Mouse (Mus musculus) heart, postnatal 0 days (tissue): ENCODE measurements at regions not wholly inside any gene's neighbourhood (a gene's known extent, or its start where the extent isn't known, plus 50 kb on each side); places are given as distances from the start of the nearest gene placed in this dataset.

Experiments
- ATAC-seq: fragments of 200-750 bp; cut with Nextera tagmentation; 2 replicates; pipeline ENCODE4 v1.8.0; 2017; ENCODE audit warnings: low read depth, moderate number of reproducible peaks, moderate library complexity; ENCODE audit not compliant: insufficient read depth
- DNase-seq: peaks from one replicate; pipeline ENCODE4 v3.0.0-alpha.2; 2016; ENCODE audit warnings: low spot score
- H3K27ac ChIP-seq: fragments of 300-500 bp; sonication (generic); 2 replicates; pipeline ENCODE4 v1.5.1; 2014; ENCODE audit warnings: low read depth, mild to moderate bottlenecking
- H3K27me3 ChIP-seq: fragments of 300-500 bp; sonication (generic); 2 replicates; pipeline ENCODE4 v1.6.1; 2014; ENCODE audit warnings: low read length, mixed read lengths; ENCODE audit not compliant: control insufficient read depth, insufficient read depth
- H3K36me3 ChIP-seq: fragments of 300-500 bp; sonication (generic); replicated peaks from 2 replicates; pipeline ENCODE4 v1.6.1; 2014; ENCODE audit warnings: low read length, mixed read lengths; ENCODE audit not compliant: control insufficient read depth, insufficient read depth
- H3K4me1 ChIP-seq: fragments of 300-500 bp; sonication (generic); 2 replicates; pipeline ENCODE4 v1.6.1; 2014; ENCODE audit warnings: antibody characterized with exemption; ENCODE audit not compliant: control insufficient read depth, insufficient read depth
- H3K4me2 ChIP-seq: fragments of 300-500 bp; sonication (generic); 2 replicates; pipeline ENCODE4 v1.6.1; 2014; ENCODE audit warnings: low read depth, mild to moderate bottlenecking, low read length, moderate library complexity
- H3K4me3 ChIP-seq: fragments of 300-500 bp; sonication (generic); 2 replicates; pipeline ENCODE4 v1.5.1; 2014; ENCODE audit warnings: low read depth, low read length
- H3K9ac ChIP-seq: fragments of 300-500 bp; sonication (generic); replicated peaks from 2 replicates; pipeline ENCODE4 v1.6.1; 2014; ENCODE audit warnings: low read depth, low read length, mixed read lengths
- H3K9me3 ChIP-seq: fragments of 300-500 bp; sonication (generic); replicated peaks from 2 replicates; pipeline ENCODE4 v1.6.1; 2016; ENCODE audit warnings: low read length; ENCODE audit not compliant: control insufficient read depth
- CTCF ChIP-seq: IDR thresholded peaks from 2 replicates; pipeline ENCODE4 v1.5.1; 2016; ENCODE audit warnings: antibody characterized with exemption, control low read depth, low read depth
- EP300 ChIP-seq: IDR thresholded peaks from 2 replicates; pipeline ENCODE4 v1.6.1; 2016; ENCODE audit warnings: antibody characterized with exemption, low read depth
- WGBS: fragments of 180-500 bp; shearing (Covaris S2); extraction: QIAGEN DNeasy Blood & Tissue Kit; methylation state at CpG from one replicate; pipeline ENCODE4 v1.1.7; 2014; 5-methylcytosine and 5-hydroxymethylcytosine counted together

DNA sequence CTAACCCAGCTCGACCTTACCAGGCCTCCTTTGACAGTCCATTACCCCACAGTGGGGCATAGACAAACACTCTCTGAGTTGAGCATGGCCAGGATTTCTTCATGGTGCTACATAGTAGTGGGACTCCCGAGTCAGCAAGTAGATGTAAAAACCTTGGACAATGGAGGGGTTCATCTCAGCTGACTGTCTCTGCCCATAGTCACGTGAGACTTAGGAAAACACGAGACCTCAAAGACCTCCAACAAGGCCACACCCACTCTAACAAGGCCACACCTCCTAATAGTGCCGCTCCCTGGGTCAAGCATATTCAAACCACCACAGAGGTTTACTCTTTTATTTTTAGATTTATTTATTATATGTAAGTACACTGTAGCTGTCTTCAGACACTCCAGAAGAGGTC, 52.5 kb upstream of the Cldn24 start:
- Histone ChIP-seq H3K9me3 (no peaks in the 10 kb centered on the region), H3K4me1 (no peaks in the 10 kb centered on the region), H3K27ac (no peak overlapping the region), H3K27me3 (no peaks in the 10 kb centered on the region), H3K4me3 (no peak overlapping the region), H3K4me2 (no peak overlapping the region), H3K9ac (no peak overlapping the region), H3K36me3 (no peaks in the 10 kb centered on the region)
- no peak for TF ChIP-seq EP300
- TF ChIP-seq CTCF, result no peak
- ATAC-seq, result no peak
- WGBS, result 84% methylated on average over 5 of the region's 5 CpGs
- no peak for DNase-seq

DNA sequence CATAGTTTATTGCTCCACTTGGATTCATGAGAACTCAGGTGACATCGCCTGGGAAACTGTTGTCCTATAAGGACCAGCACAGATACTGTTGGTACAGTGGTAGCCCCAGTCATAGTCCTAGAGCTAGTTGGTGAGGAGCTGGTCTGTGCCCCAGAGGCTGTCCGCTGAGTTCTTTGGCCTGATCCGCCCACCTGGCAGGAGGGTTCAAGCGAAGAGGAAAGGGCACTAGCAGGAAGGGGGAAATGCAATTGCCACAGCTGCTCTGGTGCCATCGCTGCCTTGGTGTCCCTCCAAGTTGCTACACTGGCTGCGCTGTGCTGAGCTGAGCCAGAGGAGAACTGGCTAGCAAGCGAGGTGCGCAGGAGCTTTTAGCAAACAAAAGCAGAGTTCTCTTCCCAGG, 53.2 kb upstream of the Cldn24 start:
- Histone ChIP-seq H3K27me3 (no peaks in the 10 kb centered on the region), H3K4me1 (0 out of 2 replicates have a peak, but pooled peaks cover 4% of the 10 kb centered on the region), H3K9me3 (no peaks in the 10 kb centered on the region), H3K27ac (no peak overlapping the region), H3K9ac (no peak overlapping the region), H3K4me2 (no peak overlapping the region), H3K36me3 (no peaks in the 10 kb centered on the region), H3K4me3 (no peak overlapping the region)
- DNase-seq (no peak), ATAC-seq (no peak)
- 88% methylated on average over 8 of the region's 8 CpGs for WGBS
- TF ChIP-seq CTCF, result no peak

DNA sequence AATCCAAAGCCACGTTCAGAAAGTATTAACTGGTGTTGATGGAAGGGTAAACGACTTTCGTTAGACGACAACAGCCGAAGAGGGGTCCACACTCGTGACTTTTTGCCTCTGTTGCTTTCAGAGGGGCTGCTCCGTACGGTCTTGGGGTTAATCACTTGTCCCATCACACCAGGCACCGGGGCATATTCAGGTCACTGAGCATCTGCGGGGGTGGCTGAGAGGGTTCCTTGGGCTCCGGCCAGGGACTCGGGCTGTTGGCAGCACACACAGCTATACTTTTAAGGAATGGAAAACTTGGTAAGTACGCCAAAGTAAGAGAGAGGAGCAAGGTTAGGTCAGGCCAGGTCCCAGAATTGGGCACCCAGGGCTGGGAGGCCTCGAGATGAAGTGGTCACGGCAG, 50.7 kb upstream of the Cdkn2aip start:
- H3K27ac ChIP-seq, result peak overlapping the region; percentile 46; the same call in 1 of the 2 replicates
- 38% methylated on average over 15 of the region's 15 CpGs for whole genome bisulfite sequencing
- TF ChIP-seq EP300 (no peak), CTCF (no peak)
- ATAC-seq (peak; percentile 86), DNase-seq (peak; percentile 34)
- H3K27me3 ChIP-seq, result no peaks in the 10 kb centered on the region
- 0 out of 2 replicates have a peak, but pooled peaks cover 7% of the 10 kb centered on the region for H3K4me1 ChIP-seq
- H3K4me3 ChIP-seq, result no peak overlapping the region
- H3K36me3 ChIP-seq, result no peaks in the 10 kb centered on the region
- peak overlapping the region; percentile 9; the same call in 1 of the 2 replicates for H3K4me2 ChIP-seq
- H3K9me3 ChIP-seq, result no peaks in the 10 kb centered on the region
- no peak overlapping the region for H3K9ac ChIP-seq

DNA sequence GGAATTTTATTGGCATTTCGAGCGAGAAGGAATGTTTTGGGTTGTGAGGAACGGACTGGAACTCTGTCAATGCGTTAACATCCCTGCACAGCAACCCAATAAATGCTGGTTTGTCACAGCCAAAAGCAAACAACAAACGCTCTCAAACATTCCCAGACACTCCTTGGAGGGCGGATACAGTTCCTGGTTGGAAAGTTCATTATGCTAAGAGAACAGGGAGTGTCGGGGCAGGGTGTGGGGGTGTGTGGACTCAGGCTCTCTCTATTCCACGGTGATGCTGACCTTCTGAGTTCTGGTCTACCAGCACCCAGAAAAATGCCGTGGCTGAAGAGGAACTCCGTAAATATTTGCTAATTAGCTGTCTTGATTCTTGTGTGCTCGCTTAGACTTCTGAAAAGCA, 50.3 kb upstream of the Cdkn2aip start:
- Histone ChIP-seq H3K4me2 (peak overlapping the region; percentile 9; the same call in 1 of the 2 replicates), H3K27ac (peak overlapping the region; percentile 46; the same call in 1 of the 2 replicates), H3K27me3 (no peaks in the 10 kb centered on the region), H3K4me1 (0 out of 2 replicates have a peak, but pooled peaks cover 7% of the 10 kb centered on the region), H3K4me3 (no peak overlapping the region), H3K9ac (no peak overlapping the region), H3K36me3 (no peaks in the 10 kb centered on the region), H3K9me3 (no peaks in the 10 kb centered on the region)
- 54% methylated on average over 11 of the region's 11 CpGs for WGBS
- ATAC-seq (peak; percentile 42; the same call in 1 of the 2 replicates), DNase-seq (no peak)
- TF ChIP-seq EP300, result no peak
- no peak for TF ChIP-seq CTCF
